Mouse (Mus musculus): ENCODE measurements around the gene Urad. TPM values are rescaled to one million over a fixed set of nuclear protein-coding genes. Genes with fewer than 3 reads are reported as not detected.
A peak's percentile ranks its signal among the peaks of the same experiment; 100 is the strongest.

Urad gene
- total RNA-seq, 4 experiments from 2014 or later = not detected

GRCm38 (mm10) chr5:147325931-147326330 is 3.7 kb upstream of the Urad start:
- no peak for DNase-seq (ENCODE audit: low spot score)

GRCm38 (mm10) chr5:147323237-147323917 is 1.1 kb upstream of the Urad start:
- peak; percentile 53 for DNase-seq (ENCODE audit: low spot score)

GRCm38 (mm10) chr5:147319653-147320052 is 2.6 kb downstream of the Urad start:
- peak; percentile 44 for DNase-seq (ENCODE audit: low spot score)

- no peak for DNase-seq (ENCODE audit: low spot score)
These were observed 4.2 kb downstream of the Urad start for GRCm38 (mm10) chr5:147317991-147318390.

- no peak for DNase-seq (ENCODE audit: low spot score)
These were observed 4.9 kb downstream of the Urad start for GRCm38 (mm10) chr5:147317321-147317720.

GRCm38 (mm10) chr5:147315432-147316075 is 6.7 kb downstream of the Urad start:
- DNase-seq (ENCODE audit: low spot score) = no peak

GRCm38 (mm10) chr5:147314646-147315431 is 7.4 kb downstream of the Urad start:
- no peak for DNase-seq (ENCODE audit: low spot score)

GRCm38 (mm10) chr5:147312830-147313685 is 9.2 kb downstream of the Urad start:
- DNase-seq (ENCODE audit: low spot score) = no peak

- DNase-seq (ENCODE audit: low spot score) = no peak
These were observed 12.5 kb downstream of the Urad start for GRCm38 (mm10) chr5:147309786-147310185.

- DNase-seq (ENCODE audit: low spot score) = no peak
These were observed 13.8 kb downstream of the Urad start for GRCm38 (mm10) chr5:147308451-147308850.

- no peak for DNase-seq (ENCODE audit: low spot score)
These were observed 14.8 kb downstream of the Urad start for GRCm38 (mm10) chr5:147307398-147307785.

GRCm38 (mm10) chr5:147306638-147307397 is 15.4 kb downstream of the Urad start, which contains the start of gene Cdx2:
Cdx2 (minus strand) TSS chr5:147307270.
- no peak for DNase-seq (ENCODE audit: low spot score)

- DNase-seq (ENCODE audit: low spot score) = no peak
These were observed 16.2 kb downstream of the Urad start for GRCm38 (mm10) chr5:147305856-147306637.

GRCm38 (mm10) chr5:147305166-147305565 is 17.1 kb downstream of the Urad start:
- no peak for DNase-seq (ENCODE audit: low spot score)

GRCm38 (mm10) chr5:147304276-147305155 is 17.7 kb downstream of the Urad start:
- DNase-seq (ENCODE audit: low spot score) = no peak

- no peak for DNase-seq (ENCODE audit: low spot score)
These were observed 19.4 kb downstream of the Urad start for GRCm38 (mm10) chr5:147302746-147303400.

- DNase-seq (ENCODE audit: low spot score) = no peak
These were observed 20.1 kb downstream of the Urad start for GRCm38 (mm10) chr5:147302141-147302540.

GRCm38 (mm10) chr5:147301781-147302070 is 20.5 kb downstream of the Urad start:
- no peak for DNase-seq (ENCODE audit: low spot score)
